In the genomic region with DNA sequence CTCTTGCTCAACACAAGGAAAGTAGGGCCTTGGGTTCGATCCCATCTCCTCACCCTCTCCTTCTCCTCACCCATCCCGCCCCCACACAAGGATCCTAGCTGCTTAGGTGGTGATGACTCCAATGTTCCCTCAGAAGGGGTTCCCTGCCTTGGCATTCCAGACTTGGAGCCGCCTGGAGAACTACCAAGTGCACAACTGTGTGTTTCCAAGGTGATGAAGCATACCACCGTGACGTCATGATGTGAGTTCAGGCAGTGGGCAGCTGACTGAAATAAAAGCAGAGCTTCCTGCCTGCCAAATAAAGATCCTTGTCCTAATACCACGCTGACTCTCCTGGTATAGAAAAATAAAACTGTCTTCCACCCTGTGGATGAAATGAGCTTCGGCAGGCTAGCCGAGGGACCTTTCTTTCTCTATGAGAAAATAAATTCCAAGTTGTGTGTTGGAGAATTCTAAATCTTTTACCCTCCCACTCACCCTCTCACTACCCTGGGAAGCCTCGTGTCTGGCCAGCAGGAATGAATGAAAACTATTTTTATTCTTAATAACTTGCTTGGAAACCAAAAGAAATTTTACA, we compare ENCODE assay signal across 10 mouse cellular contexts. TPM values are rescaled to one million over a fixed set of nuclear protein-coding genes. Genes with fewer than 3 reads are reported as not detected.
DNase-seq lines count a peak whose midpoint lies in the region; ATAC-seq and TF ChIP-seq lines count a peak whose summit lies in the region.
"Had no signal": no experiment of that assay in that cellular context is flagged by ENCODE, and none has a peak within 500 bp of the region (broad histone marks: within the 10 kb centered on the region; RNA-seq: fewer than 3 reads in every experiment).

No protein-coding gene starts in this region.

- H3K9ac ChIP-seq in forebrain, postnatal 0 days, result no peak overlapping the region
- H3K9ac ChIP-seq in forebrain, embryonic 12.5 days, result no peak overlapping the region
- H3K9ac ChIP-seq in midbrain, embryonic 13.5 days (replicated peaks), result no peak overlapping the region
- H3K9ac ChIP-seq: embryonic facial prominence, embryonic 13.5 days had no signal

- DNase-seq in forebrain, postnatal 0 days, result peak; percentile 46
- peak; percentile 96 for DNase-seq in 3T3-L1 (ENCODE audit: low read depth, low spot score)
- DNase-seq in forelimb bud, embryonic 11.5 days (ENCODE audit: low read depth, low spot score), result peak; percentile 6
- peak; percentile 14 to 63 for DNase-seq in left cerebral cortex, adult 8-10 months (ENCODE audit: low spot score in 2 of 2)
- no peak for DNase-seq in cerebellum, adult 18-20 months

- no peaks in the 10 kb centered on the region for H3K36me3 ChIP-seq in forebrain, postnatal 0 days (ENCODE audit: insufficient read depth)
- no peaks in the 10 kb centered on the region for H3K36me3 ChIP-seq in forebrain, embryonic 12.5 days (replicated peaks)
- no peaks in the 10 kb centered on the region for H3K36me3 ChIP-seq in midbrain, embryonic 13.5 days
- H3K36me3 ChIP-seq: embryonic facial prominence, embryonic 13.5 days had no signal

- H3K27me3 ChIP-seq in forebrain, postnatal 0 days (ENCODE audit: insufficient read depth, low read length), result no peaks in the 10 kb centered on the region
- no peaks in the 10 kb centered on the region for H3K27me3 ChIP-seq in forebrain, embryonic 12.5 days
- peaks cover 4% of the 10 kb centered on the region; the same call in 1 of the 2 replicates for H3K27me3 ChIP-seq in midbrain, embryonic 13.5 days
- H3K27me3 ChIP-seq: CH12.LX; embryonic facial prominence, embryonic 13.5 days had no signal

- no peak for TF ChIP-seq CTCF in forebrain, postnatal 0 days (IDR thresholded peaks at IDR 0.05; ENCODE audit: low read depth)

- H3K4me3 ChIP-seq in forebrain, postnatal 0 days (ENCODE audit: low read depth, low read length), result no peak overlapping the region
- H3K4me3 ChIP-seq in forebrain, embryonic 12.5 days (replicated peaks), result no peak overlapping the region
- no peak overlapping the region for H3K4me3 ChIP-seq in midbrain, embryonic 13.5 days (replicated peaks)
- H3K4me3 ChIP-seq: embryonic facial prominence, embryonic 13.5 days had no signal

- H3K27ac ChIP-seq in forebrain, postnatal 0 days (ENCODE audit: low read depth, low read length), result no peak overlapping the region
- H3K27ac ChIP-seq in forebrain, embryonic 12.5 days, result no peak overlapping the region
- no peak overlapping the region for H3K27ac ChIP-seq in midbrain, embryonic 13.5 days
- H3K27ac ChIP-seq: embryonic facial prominence, embryonic 13.5 days had no signal

- 48% methylated on average over 9 of the region's 9 CpGs for WGBS in forebrain, postnatal 0 days
- WGBS in forebrain, embryonic 12.5 days, result 66% methylated on average over 9 of the region's 9 CpGs
- WGBS in midbrain, embryonic 13.5 days, result 59% methylated on average over 9 of the region's 9 CpGs

- H3K4me2 ChIP-seq in forebrain, postnatal 0 days (ENCODE audit: low read depth), result no peak overlapping the region
- H3K4me2 ChIP-seq in forebrain, embryonic 12.5 days, result no peak overlapping the region
- no peak overlapping the region for H3K4me2 ChIP-seq in midbrain, embryonic 13.5 days (replicated peaks)
- H3K4me2 ChIP-seq: embryonic facial prominence, embryonic 13.5 days had no signal

- no peaks in the 10 kb centered on the region for H3K9me3 ChIP-seq in forebrain, postnatal 0 days (ENCODE audit: low read length)
- H3K9me3 ChIP-seq in forebrain, embryonic 12.5 days, result no peaks in the 10 kb centered on the region
- no peaks in the 10 kb centered on the region for H3K9me3 ChIP-seq in midbrain, embryonic 13.5 days
- H3K9me3 ChIP-seq: embryonic facial prominence, embryonic 13.5 days had no signal

- no peaks in the 10 kb centered on the region for H3K4me1 ChIP-seq in forebrain, postnatal 0 days (ENCODE audit: insufficient read depth)
- no peaks in the 10 kb centered on the region for H3K4me1 ChIP-seq in forebrain, embryonic 12.5 days
- no peaks in the 10 kb centered on the region for H3K4me1 ChIP-seq in midbrain, embryonic 13.5 days (replicated peaks)
- H3K4me1 ChIP-seq: embryonic facial prominence, embryonic 13.5 days had no signal

- peak; percentile 40; the same call in 1 of the 2 replicates for ATAC-seq in forebrain, postnatal 0 days
- ATAC-seq in forebrain, embryonic 12.5 days (ENCODE audit: low FRiP score), result no peak
- no peak for ATAC-seq in monocyte, adult 5-6 weeks (replicated peaks; ENCODE audit: insufficient number of reproducible peaks, low FRiP score, low TSS enrichment, poor library complexity, severe bottlenecking)
- no peak for ATAC-seq in midbrain, embryonic 13.5 days

RNA-seq across cellular contexts. Expression of a gene that starts 6.4 kb away (rescaled TPM):
- total RNA-seq in forebrain, postnatal 0 days (2014; rRNA removed), result 137 and 159 TPM in 2 replicates
- polyA plus RNA-seq in forebrain, postnatal 0 days (2015; fragmentation: Nextera tagmentation; extraction: Ambion mirVana), result 50.7 and 66.3 TPM in 2 replicates
- polyA plus RNA-seq in forebrain, embryonic 12.5 days (2016; fragmentation: Nextera tagmentation; extraction: Ambion mirVana), result 107 and 119 TPM in 2 replicates
- 100 to 1,000 TPM; 119 to 131 (median 126) TPM for total RNA-seq in left cerebral cortex, adult 8-10 months (2022)
- total RNA-seq in monocyte, adult 5-6 weeks (2017), result 280 to 327 TPM (median 321 TPM) in 3 replicates
- 89.9 and 93.0 TPM in 2 replicates for polyA plus RNA-seq in midbrain, embryonic 13.5 days (2015; fragmentation: Nextera tagmentation; extraction: Ambion mirVana)

Comparison
In these comparisons a context has a peak if more than half of its experiments do, and no peak if none do; other contexts are left out.
1. DNase-seq: peak in forebrain, postnatal 0 days (single experiment), 3T3-L1 (single experiment), forelimb bud, embryonic 11.5 days (single experiment) and left cerebral cortex, adult 8-10 months (2 of 2); none in cerebellum, adult 18-20 months (0 of 2).